Mouse (Mus musculus) E14TG2a.4 (cell line): Measurements from ENCODE around the gene Nup62.

Source experiments
- H3K27me3 ChIP-seq: 2 replicates; pipeline ENCODE4 v1.6.1; 2014; ENCODE audit warnings: low read length, control low read depth; ENCODE audit not compliant: insufficient read depth
- H3K36me3 ChIP-seq: 2 replicates; pipeline ENCODE4 v1.6.1; 2014; ENCODE audit warnings: low read length, control low read depth; ENCODE audit not compliant: insufficient read depth
- H3K4me1 ChIP-seq: replicated peaks from 2 replicates; pipeline ENCODE4 v1.6.1; 2014; ENCODE audit warnings: low read depth, low read length, control low read depth
- H3K4me3 ChIP-seq: replicated peaks from 2 replicates; pipeline ENCODE4 v1.5.1; 2014; ENCODE audit warnings: mild to moderate bottlenecking, low read length
- H3K9me3 ChIP-seq: 2 replicates; pipeline ENCODE4 v1.6.1; 2014; ENCODE audit warnings: low read length, control low read depth
- CTCF ChIP-seq: conservative IDR thresholded peaks from 2 replicates; pipeline ENCODE4 v1.5.1; 2014; ENCODE audit warnings: low read length
- NANOG ChIP-seq: IDR thresholded peaks from 2 replicates; pipeline ENCODE4 v1.6.1; 2014; ENCODE audit warnings: borderline replicate concordance, low read length, mixed read lengths
- POU5F1 ChIP-seq: IDR thresholded peaks from 2 replicates; pipeline ENCODE4 v1.6.1; 2014; ENCODE audit warnings: low read length, borderline replicate concordance

Gene Nup62

DNA sequence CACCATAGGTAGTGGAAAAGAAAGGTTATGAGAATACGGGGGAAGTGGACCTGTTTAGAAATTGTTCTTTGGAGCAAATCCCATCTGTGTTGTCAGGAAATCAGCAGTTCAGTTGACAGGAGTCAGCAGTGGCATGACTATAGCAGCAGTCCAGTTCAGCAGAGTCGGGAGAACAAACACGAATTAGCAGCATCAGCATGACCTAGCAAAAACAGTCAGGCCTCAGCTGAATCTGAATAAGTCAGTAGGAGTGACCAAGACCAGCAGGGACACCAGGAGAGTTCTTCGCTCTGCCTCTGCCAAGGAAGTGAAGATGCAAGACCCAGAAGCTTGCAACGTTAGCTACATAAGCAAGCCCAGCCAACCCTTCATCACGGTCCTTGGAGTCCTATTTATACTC is 23.1 kb upstream of the Nup62 start:
- H3K27me3 ChIP-seq: no peaks in the 10 kb centered on the region
- H3K36me3 ChIP-seq: no peaks in the 10 kb centered on the region
- no peaks in the 10 kb centered on the region for H3K4me1 ChIP-seq
- peaks cover 35% of the 10 kb centered on the region for H3K9me3 ChIP-seq
- H3K4me3 ChIP-seq: no peak overlapping the region
- TF ChIP-seq NANOG (no peak), POU5F1 (no peak), CTCF (no peak)

- H3K4me3 ChIP-seq: no peak overlapping the region
- TF ChIP-seq POU5F1: no peak
- no peak for TF ChIP-seq CTCF
- TF ChIP-seq NANOG: no peak
- H3K36me3 ChIP-seq: peaks cover 21% of the 10 kb centered on the region
- no peaks in the 10 kb centered on the region for H3K27me3 ChIP-seq
- H3K9me3 ChIP-seq: no peaks in the 10 kb centered on the region
- H3K4me1 ChIP-seq: peaks cover 16% of the 10 kb centered on the region
Observed at GRCm38 (mm10) chr7:44808927-44809326, 7.0 kb upstream of the Nup62 start.

- TF ChIP-seq POU5F1 (no peak), NANOG (no peak), CTCF (no peak)
- peaks cover 22% of the 10 kb centered on the region for H3K36me3 ChIP-seq
- peaks cover 12% of the 10 kb centered on the region for H3K4me1 ChIP-seq
- H3K9me3 ChIP-seq: no peaks in the 10 kb centered on the region
- H3K4me3 ChIP-seq: no peak overlapping the region
- H3K27me3 ChIP-seq: no peaks in the 10 kb centered on the region
Observed at GRCm38 (mm10) chr7:44809466-44809865, 6.4 kb upstream of the Nup62 start.

GRCm38 (mm10) chr7:44810365-44810764 is 5.5 kb upstream of the Nup62 start:
- H3K4me1 ChIP-seq: peaks cover 21% of the 10 kb centered on the region
- H3K9me3 ChIP-seq: no peaks in the 10 kb centered on the region
- H3K27me3 ChIP-seq: no peaks in the 10 kb centered on the region
- H3K36me3 ChIP-seq: peaks cover 22% of the 10 kb centered on the region
- H3K4me3 ChIP-seq: no peak overlapping the region
- TF ChIP-seq NANOG: no peak
- TF ChIP-seq CTCF: no peak
- no peak for TF ChIP-seq POU5F1

DNA sequence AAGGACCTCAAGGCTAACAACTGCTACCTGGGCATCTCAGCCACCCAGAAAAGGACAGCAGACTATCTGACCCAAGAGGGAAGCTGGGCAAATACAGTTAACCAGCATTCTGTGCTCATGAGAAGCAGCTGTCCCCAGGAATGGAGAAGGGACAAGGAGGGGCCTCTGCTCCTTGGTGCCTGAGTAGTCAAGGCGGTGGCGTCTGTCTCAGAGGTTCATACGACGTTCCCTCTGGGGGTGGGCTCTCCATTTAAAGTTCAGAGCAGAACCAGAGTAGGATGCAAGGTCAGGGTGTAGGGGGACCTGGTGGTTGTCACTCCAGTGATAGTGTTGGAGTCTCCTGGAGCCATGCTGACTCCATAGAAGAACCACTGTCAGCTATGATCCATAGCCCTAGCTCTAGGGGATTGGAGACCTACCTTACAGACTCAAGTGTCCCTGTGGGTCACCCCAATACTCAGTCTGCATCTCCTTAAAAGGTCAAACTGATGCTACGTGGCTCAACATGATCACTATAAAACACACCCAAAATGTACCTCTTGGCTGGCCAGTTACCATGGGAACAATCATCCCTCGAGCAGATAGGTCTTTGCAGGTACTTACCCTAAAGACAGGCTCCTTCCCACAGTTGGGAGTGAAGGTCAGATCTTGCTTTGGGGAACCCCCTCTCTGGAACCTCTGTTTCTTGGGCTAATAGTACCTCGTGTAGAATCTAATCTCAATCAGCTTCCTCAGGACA is 4.9 kb upstream of the Nup62 start:
- Histone ChIP-seq H3K4me3 (no peak overlapping the region), H3K27me3 (no peaks in the 10 kb centered on the region), H3K9me3 (no peaks in the 10 kb centered on the region), H3K36me3 (peaks cover 22% of the 10 kb centered on the region), H3K4me1 (peaks cover 22% of the 10 kb centered on the region)
- TF ChIP-seq CTCF (no peak), NANOG (no peak), POU5F1 (no peak)

- TF ChIP-seq CTCF (no peak), POU5F1 (no peak), NANOG (no peak)
- H3K4me1 ChIP-seq: peaks cover 28% of the 10 kb centered on the region
- H3K36me3 ChIP-seq: peaks cover 29% of the 10 kb centered on the region
- peak overlapping the region; percentile 54 for H3K4me3 ChIP-seq
- H3K27me3 ChIP-seq: no peaks in the 10 kb centered on the region
- H3K9me3 ChIP-seq: no peaks in the 10 kb centered on the region
Observed at GRCm38 (mm10) chr7:44812651-44813325, 3.1 kb upstream of the Nup62 start.

DNA sequence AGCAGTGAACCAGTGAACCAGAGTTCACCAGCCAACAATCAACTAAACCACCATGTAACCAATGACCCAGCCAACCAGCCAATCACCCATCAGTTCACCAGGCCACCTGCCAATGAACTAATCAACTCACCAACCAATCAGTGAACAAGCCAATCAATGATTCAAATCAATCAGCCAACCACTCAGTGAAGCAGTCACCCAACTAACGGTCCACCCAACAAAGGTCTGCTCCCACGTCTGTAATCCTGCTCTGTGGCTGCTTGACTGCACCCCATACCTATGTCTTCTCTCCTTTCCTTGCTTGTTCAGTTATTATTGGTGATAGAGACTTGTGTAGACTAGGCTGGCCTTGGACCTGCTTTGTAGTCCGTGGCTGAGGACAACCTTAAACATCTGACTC is 1.9 kb upstream of the Nup62 start:
- H3K9me3 ChIP-seq: no peaks in the 10 kb centered on the region
- peaks cover 40% of the 10 kb centered on the region for H3K36me3 ChIP-seq
- H3K4me1 ChIP-seq: peaks cover 40% of the 10 kb centered on the region
- TF ChIP-seq CTCF (no peak), POU5F1 (no peak), NANOG (no peak)
- no peak overlapping the region for H3K4me3 ChIP-seq
- H3K27me3 ChIP-seq: no peaks in the 10 kb centered on the region

DNA sequence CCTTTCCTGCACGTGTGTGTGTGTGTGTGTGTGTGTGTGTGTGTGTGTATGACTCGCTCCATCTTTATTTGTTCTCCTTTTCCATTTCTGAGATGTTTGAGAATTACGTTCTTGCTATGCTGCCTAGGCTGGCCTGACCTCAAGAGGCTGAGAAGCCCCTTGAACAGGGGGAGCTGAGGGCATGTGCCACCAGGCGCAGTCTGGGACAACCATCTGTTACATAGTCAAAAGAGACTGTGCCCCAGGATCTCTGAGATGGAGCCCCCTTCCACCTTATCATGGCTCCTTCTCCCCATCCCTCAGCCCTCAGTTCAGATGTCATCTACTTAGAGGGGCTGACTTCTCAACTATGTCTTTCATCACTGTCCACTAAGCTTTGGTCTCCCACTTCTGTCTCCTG is 1.5 kb upstream of the Nup62 start:
- Histone ChIP-seq H3K4me1 (peaks cover 44% of the 10 kb centered on the region), H3K36me3 (peaks cover 44% of the 10 kb centered on the region), H3K9me3 (no peaks in the 10 kb centered on the region), H3K4me3 (no peak overlapping the region; the same call in 1 of the 2 replicates), H3K27me3 (no peaks in the 10 kb centered on the region)
- no peak for TF ChIP-seq NANOG
- no peak for TF ChIP-seq CTCF
